Mouse (Mus musculus) C2C12 (cell line): Measurements from ENCODE around the gene Gpc5.

Experiments used
- CEBPB ChIP-seq: IDR thresholded peaks from one replicate; pipeline ENCODE4 v1.6.1; 2011; ENCODE audit warnings: low read depth, mild to moderate bottlenecking, control low read depth, moderate library complexity
- CTCF ChIP-seq: IDR thresholded peaks from one replicate; pipeline ENCODE4 v1.5.1; 2011; ENCODE audit not compliant: control insufficient read depth, insufficient read depth, insufficient read length
- USF1 ChIP-seq: IDR thresholded peaks from one replicate; pipeline ENCODE4 v1.6.1; 2011; ENCODE audit warnings: low read depth, mild to moderate bottlenecking, control low read depth, moderate library complexity

- TF ChIP-seq CTCF (no peak), CEBPB (no peak), USF1 (no peak)
Observed at GRCm38 (mm10) chr14:115106326-115106725, 14.3 kb downstream of the Gpc5 start.
